Mouse (Mus musculus) thymus, adult 2 months (tissue): ENCODE data around the gene Elf1. TPM values are rescaled to one million over a fixed set of nuclear protein-coding genes. Genes with fewer than 3 reads are reported as not detected.

ENCODE experiments used
- DNase-seq: peaks from one replicate; pipeline ENCODE4 v3.0.0; 2021
- H3K27ac ChIP-seq: fragments of 200-500 bp; 2 replicates; pipeline ENCODE4 v1.5.1; 2012; ENCODE audit warnings: low read length, control low read depth; ENCODE audit not compliant: control insufficient read depth, insufficient read depth
- H3K27me3 ChIP-seq: fragments of 200-500 bp; 2 replicates; pipeline ENCODE4 v1.6.1; 2012; ENCODE audit warnings: mild to moderate bottlenecking, low read length, moderate library complexity, mixed read lengths; ENCODE audit not compliant: control insufficient read depth, insufficient read depth
- H3K36me3 ChIP-seq: fragments of 200-500 bp; 2 replicates; pipeline ENCODE4 v1.6.1; 2012; ENCODE audit warnings: mild to moderate bottlenecking, low read length, moderate library complexity; ENCODE audit not compliant: control insufficient read depth, insufficient read depth
- H3K4me1 ChIP-seq: fragments of 200-500 bp; replicated peaks from 2 replicates; pipeline ENCODE4 v1.6.1; 2012; ENCODE audit warnings: low read length; ENCODE audit not compliant: control insufficient read depth, insufficient read depth
- H3K4me3 ChIP-seq: fragments of 200-500 bp; 2 replicates; pipeline ENCODE4 v1.5.1; 2012; ENCODE audit warnings: mild to moderate bottlenecking, low read length, control low read depth, moderate library complexity; ENCODE audit not compliant: control insufficient read depth, insufficient read depth
- CTCF ChIP-seq: fragments of 200-500 bp; IDR thresholded peaks from 2 replicates; pipeline ENCODE4 v1.5.1; 2012; ENCODE audit warnings: mild to moderate bottlenecking, control low read depth, low read length, moderate library complexity, borderline replicate concordance; ENCODE audit not compliant: control insufficient read depth, poor library complexity, insufficient read depth; ENCODE audit errors: extremely low read depth
- POLR2A ChIP-seq: fragments of 200-500 bp; IDR thresholded peaks from 2 replicates; pipeline ENCODE4 v1.6.1; 2012; ENCODE audit warnings: mild to moderate bottlenecking, low read length, control low read depth, moderate library complexity; ENCODE audit not compliant: control insufficient read depth, poor library complexity, insufficient read depth; ENCODE audit errors: extremely low read depth
- WGBS: fragments of 180-500 bp; shearing (Covaris S2); methylation state at CpG from one replicate; pipeline ENCODE4 v1.1.7; 2018; 5-methylcytosine and 5-hydroxymethylcytosine counted together
- polyA plus RNA-seq: library from polyadenylated mRNA; depleted of rRNA; stranded (reverse); fragments of >200 nt; gene quantifications from 2 replicates; pipeline ENCODE4 v1.2.3, GENCODE M21; 2012

The Elf1 gene
- polyA plus RNA-seq, 1 experiment: 71.4 TPM

DNA sequence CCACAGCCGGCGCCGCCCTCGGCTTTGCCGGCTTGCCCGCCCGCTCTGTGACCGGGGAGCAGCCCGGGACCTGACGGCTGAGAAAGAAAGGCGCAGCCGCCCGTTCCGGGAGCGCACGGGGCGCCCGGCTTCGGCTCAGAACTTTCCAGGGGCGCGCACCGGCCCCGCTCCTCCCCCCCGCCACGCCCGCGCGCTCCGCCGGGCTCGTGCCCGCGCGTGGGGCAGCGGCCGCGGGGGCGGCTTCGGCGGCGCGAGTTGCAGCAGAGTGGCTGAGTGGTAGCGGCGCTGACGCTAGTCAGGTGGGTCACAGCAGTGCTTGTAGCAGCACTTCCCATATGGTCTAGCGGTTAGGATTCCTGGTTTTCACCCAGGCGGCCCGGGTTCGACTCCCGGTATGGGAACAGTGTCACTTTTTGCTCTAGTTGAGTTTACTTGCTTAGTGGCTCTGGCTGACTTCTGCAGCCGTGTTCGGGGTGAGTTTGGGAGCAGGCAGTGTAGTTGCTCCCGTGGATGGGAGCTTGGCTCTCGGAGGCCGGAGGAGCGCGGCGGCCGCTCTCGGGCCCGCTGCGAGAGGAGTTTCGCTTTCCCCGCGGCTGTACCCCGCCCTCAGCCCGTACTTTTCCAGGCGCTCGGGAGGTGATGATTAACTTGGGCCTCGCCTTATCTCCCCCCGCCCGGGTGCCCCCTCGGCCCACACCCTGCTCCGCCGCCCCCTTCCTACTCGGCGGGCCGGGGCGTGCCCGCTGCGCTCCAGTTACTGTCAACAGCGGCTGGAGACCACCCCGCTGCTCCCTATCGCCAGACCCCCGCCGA is 551 bp downstream of the Elf1 start, which contains the start of gene Wbp4:
TSS of gene Wbp4 (minus strand) at position 182 of the 813 bp plus-strand sequence.
- DNase-seq: peak; percentile 93
- H3K27ac ChIP-seq: peak within 1 kb of the TSS; percentile 87
- TF ChIP-seq POLR2A (no peak), CTCF (no peak)
- H3K27me3 ChIP-seq: no peaks in the 10 kb centered on the region
- under 1% methylated on average over 86 of the region's 86 CpGs for WGBS
- peak within 1 kb of the TSS; percentile 95 for H3K4me3 ChIP-seq
- peaks cover 24% of the 10 kb centered on the region for H3K4me1 ChIP-seq
- peaks cover 4% of the 10 kb centered on the region for H3K36me3 ChIP-seq

DNA sequence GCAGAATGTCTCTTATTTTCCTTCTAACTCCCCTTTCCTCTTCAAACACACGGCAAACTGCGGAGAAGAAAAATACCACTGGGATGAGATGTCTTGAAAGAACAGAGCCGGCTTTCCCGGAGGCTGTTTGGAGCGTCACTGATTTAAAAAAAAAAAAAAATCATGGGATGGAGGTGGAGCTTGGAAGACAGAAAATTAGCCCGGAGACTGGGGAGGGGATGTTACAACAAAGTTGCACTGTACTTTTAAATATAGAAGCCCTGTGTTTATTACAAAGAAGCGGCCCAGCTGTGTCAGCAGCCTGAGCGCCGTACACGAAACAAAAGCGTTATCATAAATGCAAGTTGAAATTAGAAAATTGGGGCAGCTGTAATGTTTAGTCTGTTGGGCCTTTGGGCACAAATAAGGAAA is 1.3 kb downstream of the Elf1 start:
- 0% methylated on average over 11 of the region's 11 CpGs for WGBS
- peaks cover 31% of the 10 kb centered on the region for H3K4me1 ChIP-seq

DNA sequence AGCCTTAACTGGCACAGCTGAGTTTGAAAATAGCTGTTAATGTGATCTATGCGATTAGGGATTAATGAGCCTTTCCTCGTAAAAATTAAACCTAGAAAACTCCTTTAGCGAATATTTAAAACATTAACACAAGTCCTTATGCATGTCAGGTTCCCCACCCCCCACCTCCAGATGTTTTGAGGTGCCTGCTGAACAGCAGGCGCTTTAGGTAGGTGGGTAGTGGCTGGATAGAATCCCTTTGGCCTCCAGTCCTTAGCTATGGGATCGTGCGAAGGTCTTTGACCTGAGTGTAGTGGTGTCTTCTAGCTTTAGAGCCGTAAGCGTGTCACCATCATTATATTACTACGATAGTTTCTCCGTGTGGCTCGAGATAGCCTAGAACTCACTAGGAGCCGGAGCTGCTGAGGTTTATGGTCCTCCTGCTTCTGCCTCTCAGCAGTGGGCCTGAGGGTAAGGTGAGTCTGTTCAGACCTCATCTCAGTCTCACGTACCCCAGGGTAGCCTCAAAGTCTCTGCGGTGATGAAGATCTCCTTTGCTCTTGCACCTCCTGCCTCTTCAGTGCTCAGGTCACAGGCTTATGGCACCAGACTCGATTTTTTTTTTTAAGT is 1.9 kb downstream of the Elf1 start:
- H3K27me3 ChIP-seq: no peaks in the 10 kb centered on the region
- no peaks in the 10 kb centered on the region for H3K36me3 ChIP-seq
- WGBS: 36% methylated on average over 15 of the region's 15 CpGs
- H3K27ac ChIP-seq: peak overlapping the region; percentile 35
- peak overlapping the region; percentile 37 for H3K4me3 ChIP-seq
- H3K4me1 ChIP-seq: peaks cover 32% of the 10 kb centered on the region
- DNase-seq: no peak
- no peak for TF ChIP-seq POLR2A
- no peak for TF ChIP-seq CTCF

More for the DNA sequence above, 1.3 kb downstream of the Elf1 start:
- no peak for TF ChIP-seq POLR2A
- no peak for TF ChIP-seq CTCF
- Histone ChIP-seq H3K27me3 (no peaks in the 10 kb centered on the region), H3K27ac (peak overlapping the region; percentile 87), H3K36me3 (no peaks in the 10 kb centered on the region), H3K4me3 (peak overlapping the region; percentile 95)
- DNase-seq: peak; percentile 21

DNA sequence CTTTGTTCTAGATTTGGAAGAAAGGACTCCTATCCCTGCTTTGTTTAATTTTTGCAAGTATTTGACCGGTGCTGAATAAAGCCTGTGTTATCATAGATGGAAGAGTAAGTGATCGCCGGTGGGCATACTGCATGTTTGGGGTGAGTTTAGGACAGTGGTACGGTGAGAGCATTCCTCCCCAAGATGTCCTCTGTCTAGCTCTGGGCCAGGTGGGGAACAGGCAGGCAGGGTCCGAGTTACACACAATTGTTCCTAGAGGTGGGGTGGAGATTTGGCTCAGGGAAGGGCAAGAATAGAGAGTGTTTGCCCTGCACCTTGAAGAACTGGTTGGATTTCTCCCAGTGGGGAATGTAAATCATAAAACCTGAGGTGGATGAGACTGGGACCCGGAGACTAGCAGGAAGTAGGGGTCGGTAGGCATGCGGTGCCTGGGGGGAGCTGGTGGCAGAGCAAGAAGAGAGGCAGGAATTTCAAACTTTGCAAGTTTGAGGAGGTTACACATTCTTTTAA is 2.7 kb downstream of the Elf1 start:
- Histone ChIP-seq H3K27me3 (no peaks in the 10 kb centered on the region), H3K27ac (peak overlapping the region; percentile 48), H3K4me3 (peak overlapping the region; percentile 14; the same call in 1 of the 2 replicates), H3K4me1 (peaks cover 32% of the 10 kb centered on the region), H3K36me3 (no peaks in the 10 kb centered on the region)
- DNase-seq: no peak
- WGBS: 71% methylated on average over 8 of the region's 8 CpGs
- TF ChIP-seq POLR2A (no peak), CTCF (no peak)

DNA sequence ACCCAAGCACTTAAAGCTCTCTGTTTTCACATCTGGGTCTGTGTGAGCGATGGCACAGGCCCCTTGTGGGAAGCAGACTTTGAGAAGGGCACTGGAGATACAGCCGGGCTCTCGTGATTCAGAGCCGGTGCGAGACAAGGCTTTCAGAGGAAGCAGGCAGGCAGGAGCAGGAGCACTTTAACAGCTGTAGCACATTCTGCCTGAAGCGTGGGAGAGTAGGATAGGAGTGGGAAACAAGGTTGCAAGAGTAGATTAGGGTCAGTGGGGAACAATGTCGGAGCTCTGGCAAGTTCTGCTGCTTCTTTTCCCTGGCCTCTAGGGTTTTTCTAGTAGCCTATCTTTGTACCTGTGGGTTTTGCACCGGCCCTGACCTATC is 5.6 kb downstream of the Elf1 start:
- WGBS: 63% methylated on average over 8 of the region's 8 CpGs
- DNase-seq: no peak
- peak overlapping the region; percentile 8; the same call in 1 of the 2 replicates for H3K27ac ChIP-seq
- no peaks in the 10 kb centered on the region for H3K27me3 ChIP-seq
- TF ChIP-seq CTCF: no peak
- no peak for TF ChIP-seq POLR2A
- no peaks in the 10 kb centered on the region for H3K36me3 ChIP-seq
- H3K4me3 ChIP-seq: no peak overlapping the region
- H3K4me1 ChIP-seq: peaks cover 29% of the 10 kb centered on the region

DNA sequence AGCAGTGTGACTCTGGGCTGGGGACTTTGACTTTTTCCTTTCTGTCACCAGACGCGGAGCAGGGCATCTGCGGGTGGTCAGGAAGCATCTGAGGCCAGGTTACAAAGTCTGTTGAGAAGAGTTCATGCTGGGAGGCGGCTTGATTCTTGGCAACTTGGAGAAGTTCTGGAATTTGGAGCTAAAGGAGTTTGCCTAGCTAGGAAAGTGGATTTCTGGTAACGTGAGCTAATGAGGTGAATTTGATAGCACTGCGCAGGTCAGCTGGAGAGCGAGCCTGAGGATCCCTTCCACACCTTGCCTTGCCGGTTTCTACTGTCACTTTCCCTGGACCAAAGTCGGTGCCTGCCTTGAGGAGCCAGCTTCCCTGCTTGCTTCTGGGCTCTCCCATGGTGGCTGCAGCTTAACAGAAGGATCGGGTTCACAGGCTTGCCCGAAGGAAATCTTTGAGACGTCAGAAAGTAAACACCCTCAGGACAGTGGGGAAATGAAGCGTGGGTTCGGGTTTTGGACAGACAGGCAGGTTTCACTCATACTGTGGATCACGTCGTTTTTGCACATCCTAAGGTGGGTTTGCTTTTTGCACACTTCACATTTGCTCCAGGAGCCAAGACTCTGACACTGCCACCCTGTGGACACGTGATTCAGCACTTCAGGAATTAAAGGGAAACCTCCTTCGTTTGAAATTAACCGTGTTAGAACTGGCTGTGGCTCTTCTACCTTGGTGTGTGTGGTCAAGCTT is 6.2 kb downstream of the Elf1 start:
- 35% methylated on average over 19 of the region's 19 CpGs for WGBS
- peak; percentile 37 for DNase-seq
- peak overlapping the region; percentile 16; the same call in 1 of the 2 replicates for H3K4me3 ChIP-seq
- H3K27me3 ChIP-seq: no peaks in the 10 kb centered on the region
- H3K4me1 ChIP-seq: peaks cover 29% of the 10 kb centered on the region
- TF ChIP-seq CTCF: no peak
- no peak for TF ChIP-seq POLR2A
- no peaks in the 10 kb centered on the region for H3K36me3 ChIP-seq
- no peak overlapping the region for H3K27ac ChIP-seq
